Mouse (Mus musculus): ENCODE measurements around the gene Calm1. TPM values are rescaled to one million over a fixed set of nuclear protein-coding genes. Genes with fewer than 3 reads are reported as not detected.

Calm1 gene
- total and polyA plus RNA-seq, 3 experiments, result 524 to 3,339 (median 602) TPM

DNA sequence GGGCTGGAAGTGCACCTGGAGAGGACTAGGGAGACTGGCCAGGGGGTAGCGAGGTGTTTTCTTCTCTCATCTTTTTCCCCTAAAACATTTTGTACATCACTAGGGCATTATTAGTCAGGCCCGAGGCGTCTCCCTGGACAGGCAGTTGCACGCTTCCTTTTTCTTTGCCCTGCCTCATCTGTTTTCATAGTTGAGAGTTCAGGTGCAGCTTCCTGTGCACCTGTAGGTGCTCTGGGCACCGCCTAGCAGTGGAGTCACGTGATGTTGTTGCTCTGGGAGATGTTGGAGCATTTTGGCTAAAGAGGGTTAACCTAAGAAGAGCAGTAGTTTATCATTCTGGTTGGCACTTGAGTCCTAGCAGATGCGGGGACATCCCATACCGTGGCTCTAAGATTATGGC is 5.9 kb downstream of the Calm1 start:
- H3K27ac ChIP-seq (ENCODE audit: control insufficient read depth, low read depth, low read length), result no peak overlapping the region
- peaks cover 3 to 32% of the 10 kb centered on the region in 2 experiments for H3K36me3 ChIP-seq (ENCODE audit: control insufficient read depth in 1 of 2, insufficient read depth in 2 of 2, low read length in 2 of 2)
- peaks cover 24% of the 10 kb centered on the region for H3K79me2 ChIP-seq (ENCODE audit: control insufficient read depth, insufficient read depth, low read length, poor library complexity)
- no peaks in the 10 kb centered on the region for H3K27me3 ChIP-seq (ENCODE audit: control insufficient read depth in 1 of 2, insufficient read depth in 2 of 2, low read length in 2 of 2)
- H3K4me1 ChIP-seq (ENCODE audit: control insufficient read depth in 1 of 2, insufficient read depth in 2 of 2, low read length in 2 of 2), result peaks cover 11 to 12% of the 10 kb centered on the region in 2 experiments
- TF ChIP-seq CHD1 (IDR thresholded peaks at IDR 0.05; ENCODE audit: low read depth, low read length), result no peak
- TF ChIP-seq ZMIZ1 (IDR thresholded peaks at IDR 0.05; ENCODE audit: low read depth, low read length), result no peak
- no peak for DNase-seq (ENCODE audit: low read depth, low spot score)
- H3K9ac ChIP-seq (ENCODE audit: control insufficient read depth, low read depth, low read length, poor library complexity, severe bottlenecking), result no peak overlapping the region
- no peaks in the 10 kb centered on the region for H3K9me3 ChIP-seq (replicated peaks; ENCODE audit: insufficient read depth, low read length)
- no peak overlapping the region for H3K4me3 ChIP-seq (ENCODE audit: control insufficient read depth in 1 of 2, insufficient read depth in 1 of 2, low read depth in 2 of 2, low read length in 2 of 2)

DNA sequence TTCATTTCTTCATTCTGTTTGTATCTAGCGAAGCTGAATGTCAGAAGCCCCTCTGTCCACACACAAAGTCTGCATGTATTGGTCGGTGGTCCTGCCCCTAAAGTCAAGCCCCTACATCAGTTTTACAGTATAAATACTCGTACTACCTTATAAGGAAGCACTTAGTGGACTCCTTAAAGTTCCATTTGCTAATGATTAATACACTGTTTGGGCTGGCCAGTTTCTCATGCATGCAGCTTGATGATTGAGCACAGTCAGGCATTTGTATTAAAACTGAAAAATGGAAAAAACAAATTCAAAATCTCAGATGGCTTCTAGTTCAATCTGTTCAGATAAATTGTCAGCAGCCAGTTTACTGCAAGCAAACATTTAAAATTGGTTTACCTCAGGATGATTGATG is 7.3 kb downstream of the Calm1 start:
- no peak for DNase-seq (ENCODE audit: low read depth, low spot score)
- H3K4me3 ChIP-seq (ENCODE audit: control insufficient read depth in 1 of 2, insufficient read depth in 1 of 2, low read depth in 2 of 2, low read length in 2 of 2), result no peak overlapping the region
- H3K79me2 ChIP-seq (ENCODE audit: control insufficient read depth, insufficient read depth, low read length, poor library complexity), result peaks cover 12% of the 10 kb centered on the region
- peaks cover 3 to 42% of the 10 kb centered on the region in 2 experiments for H3K36me3 ChIP-seq (ENCODE audit: control insufficient read depth in 1 of 2, insufficient read depth in 2 of 2, low read length in 2 of 2)
- H3K9ac ChIP-seq (ENCODE audit: control insufficient read depth, low read depth, low read length, poor library complexity, severe bottlenecking), result no peak overlapping the region
- H3K4me1 ChIP-seq (ENCODE audit: control insufficient read depth in 1 of 2, insufficient read depth in 2 of 2, low read length in 2 of 2), result peaks cover 18% of the 10 kb centered on the region in 2 experiments
- no peaks in the 10 kb centered on the region for H3K9me3 ChIP-seq (replicated peaks; ENCODE audit: insufficient read depth, low read length)
- TF ChIP-seq GATA1 (IDR thresholded peaks at IDR 0.05; ENCODE audit: low read depth, low read length) (no peak), NELFE (IDR thresholded peaks at IDR 0.05; ENCODE audit: low read depth, low read length) (no peak), MAFK (IDR thresholded peaks at IDR 0.05; ENCODE audit: borderline replicate concordance, low read depth, low read length) (no peak), JUND (IDR thresholded peaks at IDR 0.05; ENCODE audit: low read depth, low read length) (no peak), HCFC1 (IDR thresholded peaks at IDR 0.05; ENCODE audit: low read depth, low read length) (no peak), CHD2 (IDR thresholded peaks at IDR 0.05; ENCODE audit: low read length) (no peak), SIN3A (IDR thresholded peaks at IDR 0.05; ENCODE audit: low read length) (no peak), MXI1 (IDR thresholded peaks at IDR 0.05; ENCODE audit: low read depth, low read length) (no peak)
- no peak overlapping the region for H3K27ac ChIP-seq (ENCODE audit: control insufficient read depth, low read depth, low read length)
- H3K27me3 ChIP-seq (ENCODE audit: control insufficient read depth in 1 of 2, insufficient read depth in 2 of 2, low read length in 2 of 2), result no peaks in the 10 kb centered on the region

DNA sequence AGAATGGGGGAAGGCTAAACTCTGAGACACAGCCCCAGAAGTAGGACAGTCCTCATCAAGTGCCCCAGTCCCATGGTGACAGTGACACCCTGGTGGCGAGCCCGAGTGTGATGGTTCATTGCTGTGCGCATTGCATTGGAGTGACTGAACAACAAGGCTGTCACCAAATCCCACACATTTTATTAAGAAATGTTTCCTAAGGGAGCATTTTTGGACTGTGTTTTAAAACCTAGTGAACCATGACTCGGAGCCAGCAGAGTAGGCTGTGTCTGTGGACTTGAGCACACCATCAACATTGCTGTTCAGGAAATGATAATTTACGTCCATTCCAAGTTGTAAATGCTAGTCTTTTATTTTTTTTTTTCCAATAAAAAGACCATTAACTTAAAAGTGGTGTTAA is 7.7 kb downstream of the Calm1 start:
- H3K36me3 ChIP-seq (ENCODE audit: control insufficient read depth in 1 of 2, insufficient read depth in 2 of 2, low read length in 2 of 2), result peaks cover 3 to 45% of the 10 kb centered on the region in 2 experiments
- H3K79me2 ChIP-seq (ENCODE audit: control insufficient read depth, insufficient read depth, low read length, poor library complexity), result peaks cover 10% of the 10 kb centered on the region
- TF ChIP-seq POLR2AphosphoS5 (IDR thresholded peaks at IDR 0.05; ENCODE audit: borderline replicate concordance, low read depth, low read length) (no peak), SIN3A (IDR thresholded peaks at IDR 0.05; ENCODE audit: low read length) (no peak), KAT2A (conservative IDR thresholded peaks at IDR 0.05; ENCODE audit: low read depth, low read length) (no peak), GATA1 (IDR thresholded peaks at IDR 0.05; ENCODE audit: low read depth, low read length) (no peak), TCF12 (IDR thresholded peaks at IDR 0.05; ENCODE audit: low read depth, low read length) (no peak), MYC (IDR thresholded peaks at IDR 0.05; ENCODE audit: low read depth, low read length) (no peak), ELF1 (IDR thresholded peaks at IDR 0.05; ENCODE audit: low read depth, low read length) (no peak), BHLHE40 (IDR thresholded peaks at IDR 0.05; ENCODE audit: borderline replicate concordance, low read depth, low read length) (no peak)
- no peaks in the 10 kb centered on the region for H3K9me3 ChIP-seq (replicated peaks; ENCODE audit: insufficient read depth, low read length)
- no peaks in the 10 kb centered on the region for H3K27me3 ChIP-seq (ENCODE audit: control insufficient read depth in 1 of 2, insufficient read depth in 2 of 2, low read length in 2 of 2)
- no peak for DNase-seq (ENCODE audit: low read depth, low spot score)
- no peak overlapping the region for H3K4me3 ChIP-seq (ENCODE audit: control insufficient read depth in 1 of 2, insufficient read depth in 1 of 2, low read depth in 2 of 2, low read length in 2 of 2)
- peaks cover 20 to 21% of the 10 kb centered on the region in 2 experiments for H3K4me1 ChIP-seq (ENCODE audit: control insufficient read depth in 1 of 2, insufficient read depth in 2 of 2, low read length in 2 of 2)
- H3K9ac ChIP-seq (ENCODE audit: control insufficient read depth, low read depth, low read length, poor library complexity, severe bottlenecking), result no peak overlapping the region
- no peak overlapping the region for H3K27ac ChIP-seq (ENCODE audit: control insufficient read depth, low read depth, low read length)

Data from MEL (cell line).